Mouse (Mus musculus) left cerebral cortex, adult 2 months (tissue): ENCODE data around the gene Gm10309. TPM values are rescaled to one million over a fixed set of nuclear protein-coding genes. Genes with fewer than 3 reads are reported as not detected.
A peak's percentile ranks its signal among the peaks of the same experiment; 100 is the strongest.

Experiments used
- DNase-seq, 2 experiments: peaks; one replicate each; pipeline ENCODE4 v3.0.0; 2021 to 2022; ENCODE audit warnings: low spot score in 2 of 2, mixed read lengths in 1 of 2; ENCODE audit errors: extremely low spot score in 1 of 2
- H3K27ac ChIP-seq: fragments of 200-600 bp; 2 replicates; pipeline ENCODE4 v1.8.1; 2022
- H3K4me3 ChIP-seq: fragments of 200-600 bp; 2 replicates; pipeline ENCODE4 v1.8.1; 2022
- CTCF ChIP-seq: fragments of 200-600 bp; IDR thresholded peaks from 2 replicates; pipeline ENCODE4 v1.8.1; 2022; ENCODE audit warnings: antibody characterized with exemption, mild to moderate bottlenecking, moderate library complexity
- intact Hi-C: fragments of 180-260 bp; cut with DNase I; formaldehyde crosslinking; loops from one replicate; pipeline ENCODE4 v1.15.1; 2025
- total RNA-seq, 2 experiments: library from RNA; stranded (reverse); gene quantifications; 2 replicates each; pipeline ENCODE4 v1.2.3; 2021

Gene Gm10309
- total RNA-seq, 2 experiments from 2014 or later = not detected

DNA sequence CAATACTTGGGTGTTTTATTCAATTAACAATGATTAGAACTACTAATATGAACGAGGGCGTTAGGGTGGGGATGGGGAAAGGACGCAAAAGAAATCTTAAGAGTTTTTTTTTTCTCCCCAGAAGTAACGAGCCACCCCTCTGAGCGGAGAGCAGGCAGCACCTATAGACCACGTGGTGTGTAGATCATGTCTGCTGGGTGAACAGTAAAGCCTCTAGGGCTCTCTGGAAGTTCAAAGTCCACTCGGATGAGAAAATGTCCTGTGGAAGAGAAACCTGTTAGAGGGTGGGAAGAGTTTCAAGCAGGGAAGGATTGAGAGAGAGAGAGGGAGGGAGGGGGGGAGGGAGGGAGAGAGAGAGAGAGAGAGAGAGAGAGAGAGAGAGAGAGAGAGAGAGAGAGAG lies 38.6 kb downstream of the Gm10309 start:
- H3K27ac ChIP-seq = no peak overlapping the region
- no peak for DNase-seq
- no peak overlapping the region for H3K4me3 ChIP-seq
- TF ChIP-seq CTCF = no peak
- intact Hi-C loops = no loop called here

DNA sequence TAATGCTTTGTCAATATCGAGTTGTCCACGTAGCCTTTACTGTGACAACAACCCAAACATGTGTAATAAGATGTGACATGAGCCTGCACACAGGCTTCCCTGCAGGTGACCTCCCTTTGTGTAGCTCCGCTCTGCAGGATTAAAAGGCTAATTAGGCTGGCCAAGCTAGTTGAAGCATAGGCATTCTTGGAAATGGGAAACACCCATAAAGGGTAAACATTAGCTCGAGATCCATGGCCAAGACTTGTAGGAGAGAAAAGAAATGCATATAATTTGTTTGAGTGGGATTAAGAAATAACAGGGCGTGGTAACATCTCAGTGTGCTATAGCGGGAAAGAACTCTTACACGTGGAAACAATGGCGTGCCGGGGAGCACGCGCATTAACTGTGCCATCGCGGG lies 39.2 kb downstream of the Gm10309 start:
- no peak overlapping the region for H3K4me3 ChIP-seq
- no peak overlapping the region for H3K27ac ChIP-seq
- no peak for DNase-seq
- no peak for TF ChIP-seq CTCF
- intact Hi-C loops = no loop called here

GRCm38 (mm10) chr17:86464689-86465363 lies 40.2 kb downstream of the Gm10309 start:
- intact Hi-C loops = no loop called here
- TF ChIP-seq CTCF = no peak
- DNase-seq = peak in 1 of 2 experiments; percentile 49
- no peak overlapping the region for H3K27ac ChIP-seq
- no peak overlapping the region for H3K4me3 ChIP-seq

DNA sequence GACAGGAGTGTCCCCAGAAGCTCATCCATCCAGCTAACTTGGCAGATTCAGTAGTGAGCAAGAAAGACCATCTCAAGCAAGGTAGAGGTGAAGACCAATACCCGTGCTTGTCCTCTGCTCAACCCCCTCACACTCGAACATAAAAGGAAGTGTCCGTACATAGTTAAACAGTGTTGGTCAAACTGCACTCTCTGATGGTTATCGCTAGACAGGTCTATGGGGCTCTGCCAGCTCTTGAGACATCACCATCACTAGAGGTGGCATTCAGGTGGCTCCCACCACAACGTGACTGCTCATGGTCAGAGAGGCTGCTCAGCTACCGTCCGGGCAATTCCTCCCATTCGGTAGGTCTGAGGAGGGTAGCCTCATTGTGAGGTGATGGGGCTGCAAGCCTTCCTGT lies 40.8 kb downstream of the Gm10309 start:
- DNase-seq = no peak
- Histone ChIP-seq H3K27ac (no peak overlapping the region), H3K4me3 (no peak overlapping the region)
- intact Hi-C loops = no loop called here
- TF ChIP-seq CTCF = no peak

GRCm38 (mm10) chr17:86463369-86463768 lies 41.7 kb downstream of the Gm10309 start:
- TF ChIP-seq CTCF = no peak
- intact Hi-C loops = no loop called here
- Histone ChIP-seq H3K27ac (no peak overlapping the region), H3K4me3 (no peak overlapping the region)
- no peak for DNase-seq

GRCm38 (mm10) chr17:86460645-86461430 lies 44.2 kb downstream of the Gm10309 start:
- Histone ChIP-seq H3K27ac (no peak overlapping the region), H3K4me3 (no peak overlapping the region)
- no peak for DNase-seq
- intact Hi-C loops = no loop called here
- peak; percentile 35 for TF ChIP-seq CTCF

DNA sequence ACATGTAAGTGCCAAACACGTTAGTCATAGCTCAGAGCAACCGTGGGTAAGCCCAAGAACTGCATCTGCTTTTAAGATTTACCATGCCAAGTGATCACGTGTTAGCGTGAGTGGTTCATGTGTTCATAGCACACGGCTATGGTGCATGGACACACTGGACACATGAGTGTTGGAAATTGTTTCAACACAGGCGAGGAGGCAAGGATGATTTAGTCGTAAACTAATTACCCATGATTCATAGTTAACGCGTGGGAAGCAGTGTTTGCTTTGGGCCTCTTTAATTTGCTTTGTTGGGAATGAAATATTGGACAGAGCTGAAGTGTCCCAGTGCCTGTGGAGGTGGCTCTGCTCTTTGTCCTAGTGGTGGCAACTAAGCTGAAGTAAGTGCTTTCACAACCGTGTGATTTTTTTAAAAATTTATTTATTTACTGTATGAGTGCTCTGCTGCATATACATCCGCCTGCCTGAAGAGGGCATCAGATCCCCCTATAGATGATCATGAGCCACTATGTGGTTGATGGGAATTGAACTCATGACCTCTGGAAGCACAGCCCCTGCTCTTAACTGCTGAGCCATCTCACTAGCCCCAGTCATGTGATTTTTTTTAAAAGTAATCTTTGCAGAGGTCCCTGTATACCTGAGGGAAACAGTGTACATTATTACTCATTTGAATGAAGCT lies 46.6 kb downstream of the Gm10309 start:
- Histone ChIP-seq H3K4me3 (no peak overlapping the region), H3K27ac (no peak overlapping the region)
- intact Hi-C loops = no loop called here
- TF ChIP-seq CTCF = peak; percentile 35
- no peak for DNase-seq

DNA sequence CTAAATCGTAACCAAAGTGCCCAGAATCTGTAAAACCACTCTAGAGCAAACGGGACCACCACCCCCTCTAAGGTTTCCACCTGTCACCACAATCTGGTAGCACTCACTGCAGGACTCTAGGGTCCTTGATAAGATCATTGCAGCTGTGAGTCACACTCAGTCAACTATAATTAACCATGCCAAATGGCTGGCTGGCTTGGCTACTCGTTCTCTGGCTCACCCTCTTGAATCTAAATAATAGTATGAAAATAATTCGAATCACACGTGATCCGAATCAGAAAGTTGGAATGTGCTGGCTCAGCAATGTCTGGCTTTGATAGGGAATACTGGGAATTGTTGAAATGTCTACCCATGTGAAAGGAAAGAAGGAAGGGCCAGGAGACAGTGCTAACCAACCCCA lies 48.5 kb downstream of the Gm10309 start:
- no peak overlapping the region for H3K27ac ChIP-seq
- no peak overlapping the region for H3K4me3 ChIP-seq
- DNase-seq = no peak
- intact Hi-C loops = no loop called here
- TF ChIP-seq CTCF = no peak

GRCm38 (mm10) chr17:86454351-86454706 lies 50.7 kb downstream of the Gm10309 start:
- no peak overlapping the region for H3K27ac ChIP-seq
- intact Hi-C loops = no loop called here
- no peak overlapping the region for H3K4me3 ChIP-seq
- TF ChIP-seq CTCF = no peak
- DNase-seq = no peak

DNA sequence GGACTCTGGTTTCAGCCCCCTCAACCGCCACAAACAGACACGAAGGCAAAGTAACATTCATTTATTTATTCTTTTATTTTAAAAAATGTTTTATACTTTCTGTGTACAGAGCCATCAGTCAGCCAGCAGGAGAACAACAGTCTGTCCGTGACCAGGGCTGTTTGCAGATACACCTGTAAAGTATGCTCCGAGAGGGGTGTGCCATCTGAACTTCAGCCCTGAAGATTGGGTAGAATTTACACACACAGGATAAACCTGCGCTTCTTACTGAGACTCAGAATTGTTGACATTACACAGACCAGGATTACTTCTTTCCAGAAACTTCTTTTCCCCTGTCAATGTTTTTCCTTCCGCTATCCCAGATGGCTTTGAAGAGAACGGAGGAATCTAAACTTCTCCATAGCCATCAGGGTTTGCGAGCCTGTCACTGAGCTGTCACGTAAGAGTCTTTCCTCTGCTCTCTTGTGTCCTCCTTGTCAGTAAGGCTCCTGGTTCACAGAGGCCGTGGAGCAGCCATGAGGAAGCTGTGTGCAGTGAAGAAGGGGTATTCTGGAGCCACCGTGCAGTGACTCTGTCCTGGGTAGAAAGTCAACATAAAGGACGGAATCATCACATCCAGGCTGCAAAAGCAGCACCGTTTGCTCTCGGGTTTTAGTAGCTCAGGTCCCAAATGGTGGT lies 51.2 kb downstream of the Gm10309 start:
- H3K27ac ChIP-seq = no peak overlapping the region
- H3K4me3 ChIP-seq = no peak overlapping the region
- intact Hi-C loops = no loop called here
- TF ChIP-seq CTCF = no peak
- no peak for DNase-seq

- intact Hi-C loops = no loop called here
- no peak overlapping the region for H3K27ac ChIP-seq
- H3K4me3 ChIP-seq = no peak overlapping the region
- no peak for DNase-seq
- TF ChIP-seq CTCF = no peak
Measured at GRCm38 (mm10) chr17:86452934-86453333, 52.1 kb downstream of the Gm10309 start.

Other genes with a start within 250 kb of the Gm10309 start
- gene Epas1, start 248.5 kb upstream of the Gm10309 start, total RNA-seq = 10 to 100 TPM; 93.6 to 97.0 TPM